Mouse (Mus musculus): ENCODE measurements around the gene Lrrc8b. TPM values are rescaled to one million over a fixed set of nuclear protein-coding genes. Genes with fewer than 3 reads are reported as not detected.

Lrrc8b gene
- polyA plus RNA-seq, 1 experiment = 23.6 TPM

DNA sequence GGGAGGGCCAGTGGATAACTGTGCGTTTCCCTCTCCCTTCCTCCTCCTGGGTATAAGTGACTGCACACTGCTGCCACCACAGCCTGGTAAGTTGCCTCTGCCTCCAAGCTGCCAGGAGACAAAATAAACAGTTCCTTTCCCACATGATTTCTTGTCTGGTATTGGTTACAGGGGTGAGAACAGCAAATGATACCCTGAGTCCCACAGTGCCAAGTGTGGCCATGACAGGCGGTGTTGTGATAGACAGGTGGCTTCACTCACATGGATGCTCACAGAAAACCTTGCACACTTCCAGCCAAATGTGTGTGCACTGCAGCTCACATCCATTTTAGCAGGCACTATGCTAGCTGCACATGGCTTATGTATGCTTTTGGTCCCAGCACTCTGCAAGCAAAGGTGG is 3.8 kb upstream of the Lrrc8b start:
- Histone ChIP-seq H3K27me3 (ENCODE audit: control insufficient read depth, insufficient read depth, low read length) (no peaks in the 10 kb centered on the region), H3K27ac (ENCODE audit: insufficient read depth, low read length) (no peak overlapping the region), H3K4me3 (replicated peaks; ENCODE audit: insufficient read depth, low read depth, low read length) (no peak overlapping the region), H3K4me1 (ENCODE audit: control insufficient read depth, insufficient read depth, low read length) (peaks cover 3% of the 10 kb centered on the region; the same call in 1 of the 2 replicates)
- no peak for DNase-seq
- no peak for TF ChIP-seq CTCF (IDR thresholded peaks at IDR 0.05; ENCODE audit: borderline replicate concordance, insufficient read depth, low read depth, low read length)
- TF ChIP-seq POLR2A (IDR thresholded peaks at IDR 0.05; ENCODE audit: borderline replicate concordance, insufficient read depth, low read length) = no peak
- WGBS = 79% methylated on average over 2 of the region's 2 CpGs

DNA sequence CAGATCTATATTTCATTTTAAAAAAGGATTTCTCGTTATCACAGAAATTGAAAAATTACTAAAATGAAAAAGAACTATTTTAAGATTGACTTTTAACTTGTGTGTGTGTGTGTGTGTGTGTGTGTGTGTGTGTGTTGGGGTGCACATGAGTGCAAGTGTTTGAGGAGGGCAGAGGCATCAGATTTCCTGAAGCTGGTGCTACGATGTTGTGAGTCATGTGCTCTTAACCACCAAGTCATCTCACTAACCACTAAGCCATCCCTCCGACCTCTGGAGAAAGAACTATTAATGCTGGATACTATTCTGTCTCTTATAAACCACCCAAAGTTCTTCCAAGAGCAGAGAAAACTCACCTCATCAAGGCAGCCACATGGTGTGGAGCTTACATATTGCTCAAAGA is 2.9 kb upstream of the Lrrc8b start:
- WGBS = 96% methylated on average over 3 of the region's 3 CpGs
- Histone ChIP-seq H3K4me3 (replicated peaks; ENCODE audit: insufficient read depth, low read depth, low read length) (no peak overlapping the region), H3K27ac (ENCODE audit: insufficient read depth, low read length) (no peak overlapping the region), H3K27me3 (ENCODE audit: control insufficient read depth, insufficient read depth, low read length) (no peaks in the 10 kb centered on the region), H3K4me1 (ENCODE audit: control insufficient read depth, insufficient read depth, low read length) (peaks cover 3% of the 10 kb centered on the region; the same call in 1 of the 2 replicates)
- no peak for DNase-seq
- no peak for TF ChIP-seq CTCF (IDR thresholded peaks at IDR 0.05; ENCODE audit: borderline replicate concordance, insufficient read depth, low read depth, low read length)
- no peak for TF ChIP-seq POLR2A (IDR thresholded peaks at IDR 0.05; ENCODE audit: borderline replicate concordance, insufficient read depth, low read length)

DNA sequence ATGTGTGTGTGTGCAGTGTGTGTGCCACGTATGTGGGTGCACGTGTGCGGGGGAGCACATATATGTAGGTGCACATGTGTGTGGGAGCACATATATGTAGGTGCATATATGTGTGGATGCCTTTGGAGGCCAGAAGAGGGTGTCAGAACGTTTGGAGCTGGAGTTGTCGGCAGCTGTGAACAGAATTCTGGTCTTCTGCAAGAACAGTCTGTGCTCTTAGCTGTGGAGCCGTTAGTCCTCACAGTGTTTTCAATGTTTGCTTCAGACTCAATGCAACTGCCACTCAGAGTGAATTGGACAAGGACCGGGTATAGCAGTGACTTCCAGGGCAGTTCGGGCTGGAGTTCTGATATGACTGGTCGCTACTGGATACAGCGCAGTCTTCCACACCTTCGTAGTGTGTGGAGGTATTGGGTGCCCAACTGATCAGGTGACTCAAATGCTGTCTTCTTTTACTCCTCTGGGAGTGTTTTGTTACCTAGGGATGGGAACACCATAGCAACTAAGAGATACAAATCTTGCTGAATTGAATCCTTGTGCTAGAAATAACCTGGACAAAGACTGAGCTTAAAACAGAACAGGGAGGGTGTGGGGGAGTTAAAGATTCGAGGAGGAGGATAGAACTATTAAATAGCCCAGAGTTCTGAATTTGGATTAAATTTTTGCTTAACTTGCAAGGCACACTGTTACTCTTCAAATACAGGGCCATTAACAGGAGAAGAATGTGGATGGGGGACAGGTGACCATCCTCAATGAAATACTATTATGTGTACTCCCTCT is 1.0 kb upstream of the Lrrc8b start:
- TF ChIP-seq CTCF (IDR thresholded peaks at IDR 0.05; ENCODE audit: borderline replicate concordance, insufficient read depth, low read depth, low read length) = no peak
- no peak for TF ChIP-seq POLR2A (IDR thresholded peaks at IDR 0.05; ENCODE audit: borderline replicate concordance, insufficient read depth, low read length)
- no peak for DNase-seq
- WGBS = 87% methylated on average over 12 of the region's 12 CpGs
- Histone ChIP-seq H3K4me3 (replicated peaks; ENCODE audit: insufficient read depth, low read depth, low read length) (peak overlapping the region; percentile 65), H3K27me3 (ENCODE audit: control insufficient read depth, insufficient read depth, low read length) (no peaks in the 10 kb centered on the region), H3K27ac (ENCODE audit: insufficient read depth, low read length) (no peak overlapping the region), H3K4me1 (ENCODE audit: control insufficient read depth, insufficient read depth, low read length) (peaks cover 3% of the 10 kb centered on the region; the same call in 1 of the 2 replicates)

DNA sequence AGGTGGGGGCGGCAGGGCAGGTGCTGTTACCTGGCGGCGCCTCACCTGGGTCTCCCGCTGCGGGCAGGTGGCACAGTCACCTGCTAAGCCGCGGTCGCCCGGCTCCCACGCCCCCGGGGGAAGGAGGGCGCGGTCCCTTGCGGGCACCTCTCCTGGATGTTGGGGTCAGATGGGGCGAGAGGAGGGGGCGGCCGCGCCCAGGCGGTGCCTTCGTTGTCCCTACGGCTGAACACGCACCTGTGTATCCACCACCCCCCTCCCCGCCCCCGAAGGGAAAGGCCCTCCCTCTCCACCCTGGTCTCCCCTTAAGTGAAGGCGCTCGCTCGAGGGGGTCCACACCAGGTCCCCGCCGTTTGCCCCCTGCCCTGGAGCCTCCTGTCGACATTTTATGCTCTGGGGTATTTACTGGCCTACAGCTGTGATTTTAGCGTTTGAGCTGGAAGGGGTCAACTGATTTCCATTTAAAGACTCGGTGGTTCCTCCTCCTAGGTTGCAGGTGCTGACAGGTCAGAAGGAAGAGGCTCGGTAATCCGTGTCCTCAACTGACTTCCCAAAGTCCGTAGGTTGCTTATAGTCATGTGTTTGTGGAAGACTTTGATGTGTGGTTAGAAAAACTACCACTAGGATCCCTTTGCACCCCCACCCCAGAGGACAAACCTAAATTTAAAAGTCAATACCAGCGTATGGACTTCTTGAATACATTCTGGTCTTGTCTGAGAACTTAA is 538 bp downstream of the Lrrc8b start:
- TF ChIP-seq CTCF (IDR thresholded peaks at IDR 0.05; ENCODE audit: borderline replicate concordance, insufficient read depth, low read depth, low read length) = no peak
- TF ChIP-seq POLR2A (IDR thresholded peaks at IDR 0.05; ENCODE audit: borderline replicate concordance, insufficient read depth, low read length) = no peak
- WGBS = 4% methylated on average over 36 of the region's 36 CpGs
- Histone ChIP-seq H3K4me3 (replicated peaks; ENCODE audit: insufficient read depth, low read depth, low read length) (peak overlapping the region; percentile 75), H3K27ac (ENCODE audit: insufficient read depth, low read length) (peak overlapping the region; percentile 54), H3K4me1 (ENCODE audit: control insufficient read depth, insufficient read depth, low read length) (peaks cover 2% of the 10 kb centered on the region; the same call in 1 of the 2 replicates), H3K27me3 (ENCODE audit: control insufficient read depth, insufficient read depth, low read length) (no peaks in the 10 kb centered on the region)
- DNase-seq = peak in 1 of 2 experiments; percentile 67

DNA sequence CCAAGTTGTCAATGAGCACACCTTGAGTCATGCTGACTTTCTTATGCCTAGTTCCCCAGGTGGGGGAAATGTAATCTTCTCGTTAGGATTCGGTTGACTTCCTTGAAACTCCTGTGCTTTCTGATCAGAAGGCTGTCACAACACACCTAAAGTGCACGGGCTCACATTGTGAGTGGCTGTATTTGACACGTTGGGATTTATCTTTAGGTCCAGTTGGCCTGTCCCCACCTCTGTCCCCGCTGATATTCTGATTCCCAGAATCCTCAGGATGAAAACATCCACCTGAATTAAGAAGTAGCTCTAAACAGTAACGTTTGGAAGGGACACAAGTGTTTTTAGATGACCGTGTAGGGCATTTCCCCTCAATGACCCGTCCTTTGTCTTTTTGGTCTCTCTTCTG is 1.6 kb downstream of the Lrrc8b start:
- no peaks in the 10 kb centered on the region for H3K4me1 ChIP-seq (ENCODE audit: control insufficient read depth, insufficient read depth, low read length)
- WGBS = 58% methylated on average over 8 of the region's 8 CpGs
- no peak for DNase-seq
- no peak overlapping the region for H3K4me3 ChIP-seq (replicated peaks; ENCODE audit: insufficient read depth, low read depth, low read length)
- H3K27ac ChIP-seq (ENCODE audit: insufficient read depth, low read length) = no peak overlapping the region
- TF ChIP-seq CTCF (IDR thresholded peaks at IDR 0.05; ENCODE audit: borderline replicate concordance, insufficient read depth, low read depth, low read length) (no peak), POLR2A (IDR thresholded peaks at IDR 0.05; ENCODE audit: borderline replicate concordance, insufficient read depth, low read length) (no peak)
- H3K27me3 ChIP-seq (ENCODE audit: control insufficient read depth, insufficient read depth, low read length) = no peaks in the 10 kb centered on the region

DNA sequence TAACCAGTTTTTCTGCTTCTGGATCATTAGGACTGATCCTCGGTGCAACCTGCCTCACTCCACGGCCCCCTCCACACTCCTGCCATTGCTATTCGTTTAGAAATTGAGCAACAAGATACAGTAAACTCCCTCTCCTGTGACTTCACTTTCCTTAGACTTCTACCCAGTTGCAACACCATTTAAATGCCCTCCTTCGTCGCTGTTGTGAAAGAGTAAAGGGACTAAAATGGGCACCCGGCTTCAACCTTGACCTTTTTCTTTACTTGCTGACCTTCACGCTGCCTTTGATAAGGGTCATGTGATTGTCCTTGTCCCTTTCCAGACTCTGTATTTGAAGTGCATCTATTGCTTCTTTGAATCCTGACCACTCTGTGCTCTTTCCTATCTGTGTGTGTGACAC is 2.8 kb downstream of the Lrrc8b start:
- TF ChIP-seq POLR2A (IDR thresholded peaks at IDR 0.05; ENCODE audit: borderline replicate concordance, insufficient read depth, low read length) (no peak), CTCF (IDR thresholded peaks at IDR 0.05; ENCODE audit: borderline replicate concordance, insufficient read depth, low read depth, low read length) (no peak)
- no peak for DNase-seq
- H3K27ac ChIP-seq (ENCODE audit: insufficient read depth, low read length) = no peak overlapping the region
- 95% methylated on average over 7 of the region's 7 CpGs for WGBS
- no peaks in the 10 kb centered on the region for H3K27me3 ChIP-seq (ENCODE audit: control insufficient read depth, insufficient read depth, low read length)
- no peaks in the 10 kb centered on the region for H3K4me1 ChIP-seq (ENCODE audit: control insufficient read depth, insufficient read depth, low read length)
- H3K4me3 ChIP-seq (replicated peaks; ENCODE audit: insufficient read depth, low read depth, low read length) = no peak overlapping the region

DNA sequence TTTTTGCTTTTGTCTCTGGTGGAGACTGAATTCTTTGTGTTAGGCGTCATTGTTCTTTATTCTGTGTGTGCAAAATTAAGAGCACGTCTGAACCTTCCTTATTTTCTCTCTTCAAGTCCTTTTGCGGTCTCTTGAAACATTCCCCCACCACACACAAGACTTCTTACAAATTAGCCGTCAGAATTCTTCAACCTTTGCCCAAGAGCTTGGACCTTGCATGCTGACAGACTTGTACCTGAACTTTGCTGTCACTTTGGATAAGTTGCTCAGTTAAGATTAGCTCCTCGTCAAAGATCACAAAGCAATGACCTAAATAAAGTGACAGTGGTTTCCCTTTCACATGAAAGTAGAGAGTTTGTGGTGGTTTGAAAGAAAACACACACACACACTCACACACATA is 3.3 kb downstream of the Lrrc8b start:
- WGBS = 91% methylated on average over 5 of the region's 5 CpGs
- no peak for DNase-seq
- no peaks in the 10 kb centered on the region for H3K4me1 ChIP-seq (ENCODE audit: control insufficient read depth, insufficient read depth, low read length)
- no peaks in the 10 kb centered on the region for H3K27me3 ChIP-seq (ENCODE audit: control insufficient read depth, insufficient read depth, low read length)
- no peak overlapping the region for H3K4me3 ChIP-seq (replicated peaks; ENCODE audit: insufficient read depth, low read depth, low read length)
- TF ChIP-seq POLR2A (IDR thresholded peaks at IDR 0.05; ENCODE audit: borderline replicate concordance, insufficient read depth, low read length) = no peak
- TF ChIP-seq CTCF (IDR thresholded peaks at IDR 0.05; ENCODE audit: borderline replicate concordance, insufficient read depth, low read depth, low read length) = no peak
- H3K27ac ChIP-seq (ENCODE audit: insufficient read depth, low read length) = no peak overlapping the region
